Mouse (Mus musculus): ENCODE results near the gene C1qtnf9.

GRCm38 (mm10) chr14:60757265-60757664 is 10.7 kb upstream of the C1qtnf9 start:
- TF ChIP-seq CTCF (IDR thresholded peaks at IDR 0.05; ENCODE audit: low read depth) (no peak), EP300 (optimal IDR thresholded peaks at IDR 0.05) (no peak)

Data from stomach, postnatal 0 days (tissue).